Mouse (Mus musculus) lung, embryonic 14.5 days (tissue): Measurements from ENCODE around the gene Rd3l. TPM values are rescaled to one million over a fixed set of nuclear protein-coding genes. Genes with fewer than 3 reads are reported as not detected.
A peak's percentile ranks its signal among the peaks of the same experiment; 100 is the strongest.

Experiments used
- ATAC-seq: fragments of 200-750 bp; cut with Nextera tagmentation; 2 replicates; pipeline ENCODE4 v1.8.0; 2017; ENCODE audit warnings: mild to moderate bottlenecking, moderate TSS enrichment, moderate library complexity; ENCODE audit not compliant: insufficient read depth
- DNase-seq: peaks from one replicate; pipeline ENCODE4 v3.0.0-alpha.2; 2015
- H3K27ac ChIP-seq: fragments of 300-500 bp; sonication (generic); 2 replicates; pipeline ENCODE4 v1.5.1; 2014; ENCODE audit warnings: low read depth, mild to moderate bottlenecking, moderate library complexity
- H3K27me3 ChIP-seq: fragments of 300-500 bp; sonication (generic); 2 replicates; pipeline ENCODE4 v1.6.1; 2014; ENCODE audit warnings: low read length, control low read depth; ENCODE audit not compliant: insufficient read depth
- H3K36me3 ChIP-seq: fragments of 300-500 bp; sonication (generic); 2 replicates; pipeline ENCODE4 v1.6.1; 2014; ENCODE audit warnings: control low read depth; ENCODE audit not compliant: insufficient read depth
- H3K4me1 ChIP-seq: fragments of 300-500 bp; sonication (generic); 2 replicates; pipeline ENCODE4 v1.6.1; 2014; ENCODE audit warnings: antibody characterized with exemption, control low read depth; ENCODE audit not compliant: insufficient read depth
- H3K4me2 ChIP-seq: fragments of 300-500 bp; sonication (generic); 2 replicates; pipeline ENCODE4 v1.6.1; 2014; ENCODE audit warnings: mild to moderate bottlenecking
- H3K4me3 ChIP-seq: fragments of 300-500 bp; sonication (generic); 2 replicates; pipeline ENCODE4 v1.5.1; 2014; ENCODE audit warnings: low read depth, low read length
- H3K9ac ChIP-seq: fragments of 300-500 bp; sonication (generic); 2 replicates; pipeline ENCODE4 v1.6.1; 2014
- H3K9me3 ChIP-seq: fragments of 300-500 bp; sonication (generic); 2 replicates; pipeline ENCODE4 v1.6.1; 2016; ENCODE audit warnings: low read depth, low read length, control low read depth
- CTCF ChIP-seq: IDR thresholded peaks from 2 replicates; pipeline ENCODE4 v1.5.1; 2016; ENCODE audit warnings: antibody characterized with exemption, low read depth
- WGBS: fragments of 180-500 bp; shearing (Covaris S2); extraction: QIAGEN DNeasy Blood & Tissue Kit; methylation state at CpG from one replicate; pipeline ENCODE4 v1.1.7; 2014; 5-methylcytosine and 5-hydroxymethylcytosine counted together
- polyA plus RNA-seq: library from polyadenylated mRNA; unstranded; fragments of >200 nt; fragmentation: Nextera tagmentation; extraction: Ambion mirVana; gene quantifications from 2 replicates; pipeline ENCODE4 v1.2.1, GENCODE M21; 2014

Gene Rd3l
- polyA plus RNA-seq, 1 experiment from 2014 or later, result not detected

GRCm38 (mm10) chr12:111933032-111933704 lies 47.9 kb downstream of the Rd3l start:
- H3K27ac ChIP-seq, result peak overlapping the region; percentile 48
- peak; percentile 21; the same call in 1 of the 2 replicates for TF ChIP-seq CTCF
- ATAC-seq (peak; percentile 14; the same call in 1 of the 2 replicates), DNase-seq (peak; percentile 63)
- no peaks in the 10 kb centered on the region for H3K9me3 ChIP-seq
- no peak overlapping the region for H3K9ac ChIP-seq
- no peaks in the 10 kb centered on the region for H3K27me3 ChIP-seq
- H3K4me1 ChIP-seq, result peaks cover 38% of the 10 kb centered on the region
- H3K4me3 ChIP-seq, result no peak overlapping the region
- H3K36me3 ChIP-seq, result no peaks in the 10 kb centered on the region
- H3K4me2 ChIP-seq, result 0 out of 2 replicates have a peak overlapping the region, but pooled peaks have one; percentile 21
- 47% methylated on average over 11 of the region's 11 CpGs for WGBS

- H3K9me3 ChIP-seq, result no peaks in the 10 kb centered on the region
- WGBS, result 45% methylated on average over 3 of the region's 3 CpGs
- H3K27me3 ChIP-seq, result no peaks in the 10 kb centered on the region
- H3K9ac ChIP-seq, result no peak overlapping the region
- H3K4me2 ChIP-seq, result no peak overlapping the region
- no peak for DNase-seq
- TF ChIP-seq CTCF, result no peak
- no peak for ATAC-seq
- H3K27ac ChIP-seq, result peak overlapping the region; percentile 48
- peaks cover 32% of the 10 kb centered on the region for H3K4me1 ChIP-seq
- H3K36me3 ChIP-seq, result no peaks in the 10 kb centered on the region
- H3K4me3 ChIP-seq, result no peak overlapping the region
These were observed 48.6 kb downstream of the Rd3l start for GRCm38 (mm10) chr12:111932513-111932912.

- TF ChIP-seq CTCF, result no peak
- Histone ChIP-seq H3K9me3 (no peaks in the 10 kb centered on the region), H3K4me1 (peaks cover 26% of the 10 kb centered on the region), H3K4me2 (no peak overlapping the region), H3K27me3 (no peaks in the 10 kb centered on the region), H3K36me3 (no peaks in the 10 kb centered on the region), H3K4me3 (no peak overlapping the region), H3K9ac (no peak overlapping the region), H3K27ac (peak overlapping the region; percentile 48; the same call in 1 of the 2 replicates)
- DNase-seq (no peak), ATAC-seq (no peak)
- WGBS, result 78% methylated on average over 9 of the region's 9 CpGs
These were observed 49.6 kb downstream of the Rd3l start for GRCm38 (mm10) chr12:111931411-111932025.

Other genes starting within 250 kb of the Rd3l start
- 90.5 and 96.7 TPM in 2 replicates for gene Klc1, start 222.5 kb downstream of the Rd3l start, polyA plus RNA-seq
- gene Xrcc3, start 167.4 kb downstream of the Rd3l start, polyA plus RNA-seq, result 15.7 and 16.9 TPM in 2 replicates
- 111 and 112 TPM in 2 replicates for gene Zfyve21, start 167.1 kb downstream of the Rd3l start, polyA plus RNA-seq
- 28.9 and 29.0 TPM in 2 replicates for gene Ppp1r13b, start 73.2 kb downstream of the Rd3l start, polyA plus RNA-seq
- gene Atp5mpl, start 14.3 kb downstream of the Rd3l start, polyA plus RNA-seq, result 647 and 712 TPM in 2 replicates
- 0.15 and 0.18 TPM in 2 replicates for gene Tdrd9, start 9.8 kb downstream of the Rd3l start, polyA plus RNA-seq
- 1.6 TPM in 2 replicates for gene Aspg, start 125.4 kb upstream of the Rd3l start, polyA plus RNA-seq
- 2.2 and 2.3 TPM in 2 replicates for gene Kif26a, start 164.9 kb upstream of the Rd3l start, polyA plus RNA-seq